Mouse (Mus musculus) mammary gland, adult 2 months (tissue): ENCODE measurements around the gene Olfr420. TPM values are rescaled to one million over a fixed set of nuclear protein-coding genes. Genes with fewer than 3 reads are reported as not detected.

ENCODE experiments used
- polyA plus RNA-seq: library from polyadenylated mRNA; depleted of rRNA; stranded (reverse); fragments of >200 nt; gene quantifications from 2 replicates; pipeline ENCODE4 v1.2.3, GENCODE M21; 2012; ENCODE audit warnings: low replicate concordance; rRNA removed

Gene Olfr420
- not detected in 2 replicates for polyA plus RNA-seq

DNA sequence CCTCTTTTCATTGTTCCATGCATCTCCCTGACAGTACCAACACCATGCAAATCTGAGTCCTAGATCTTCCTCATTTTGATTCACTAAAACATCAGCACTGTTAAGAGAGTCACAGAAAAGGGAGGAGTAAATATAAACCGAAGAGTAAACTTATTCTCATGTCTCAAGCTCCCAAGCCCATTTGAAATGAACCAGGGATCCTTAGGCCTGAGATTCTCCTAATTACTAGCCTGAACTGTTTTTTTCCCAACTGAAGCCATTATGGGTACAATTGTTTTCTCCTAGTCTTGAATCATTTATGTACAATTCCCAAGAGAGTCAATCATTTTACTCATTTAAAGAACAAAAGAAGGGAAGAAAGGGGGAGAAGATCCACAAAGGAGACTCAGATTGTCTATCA is at the start of gene Olfr420:
TSS of gene Olfr420 (plus strand) at position 301 of the 400 bp plus-strand sequence.

DNA sequence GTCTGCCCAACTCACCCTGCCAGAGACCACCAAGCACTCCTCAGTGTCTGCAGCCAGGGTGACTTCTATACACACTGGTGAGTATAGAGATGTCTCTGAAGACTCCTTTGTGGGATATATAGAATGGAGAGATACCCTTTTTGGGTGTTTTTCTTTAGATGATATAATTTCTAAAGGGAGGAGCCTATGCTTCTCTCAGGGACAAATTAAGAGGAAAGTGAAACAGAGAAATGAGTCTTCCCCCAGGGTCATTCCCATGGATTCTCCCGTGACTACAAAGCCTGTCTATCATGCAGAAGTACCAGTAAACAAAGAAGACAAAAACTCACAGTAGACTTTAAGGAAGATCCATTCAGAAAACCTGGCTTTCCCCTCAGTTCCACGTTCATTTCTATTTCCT is 34.4 kb upstream of the Olfr420 start, which contains the start of gene Olfr231:
TSS of gene Olfr231 (minus strand) at position 101 of the 400 bp plus-strand sequence.

DNA sequence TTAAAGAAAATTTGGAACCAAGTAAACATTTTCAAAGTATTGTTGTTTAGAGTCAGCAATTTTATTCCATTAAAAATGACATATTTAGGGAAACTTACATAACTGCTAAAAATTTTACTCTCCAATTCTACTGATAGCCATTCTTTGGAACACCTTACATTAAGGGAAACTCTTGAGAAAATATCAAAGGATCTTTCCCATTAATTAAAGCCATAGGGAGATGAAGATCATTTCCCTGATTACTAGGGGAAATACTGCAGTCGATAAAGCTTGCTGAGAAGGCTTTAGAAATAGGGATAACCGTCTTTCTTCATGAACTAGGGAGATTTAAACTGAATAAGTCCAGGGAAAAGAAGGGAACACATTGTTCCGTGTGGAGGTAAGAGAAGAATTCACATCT is 24.2 kb upstream of the Olfr420 start, which contains the start of gene Olfr424:
TSS of gene Olfr424 (plus strand) at position 301 of the 400 bp plus-strand sequence.

GRCm38 (mm10) chr1:174172605-174173004 is 17.2 kb downstream of the Olfr420 start, which contains the start of gene Spta1:
Gene Spta1 (plus strand): TSS chr1:174172776.

Other genes starting within 250 kb of the Olfr420 start
- gene Ifi211, start 242.6 kb upstream of the Olfr420 start, polyA plus RNA-seq: 2.0 and 4.2 TPM in 2 replicates
- gene Mndal, start 213.1 kb upstream of the Olfr420 start, polyA plus RNA-seq: 8.0 and 19.3 TPM in 2 replicates
- gene Ifi203, start 213.0 kb upstream of the Olfr420 start, polyA plus RNA-seq: 17.8 and 37.0 TPM in 2 replicates
- 0.17 and 0.56 TPM in 2 replicates for gene Ifi202b, start 172.9 kb upstream of the Olfr420 start, polyA plus RNA-seq
- gene Ifi205, start 123.8 kb upstream of the Olfr420 start, polyA plus RNA-seq: 4.2 and 12.6 TPM in 2 replicates
- 0.70 TPM in 2 replicates for gene Olfr433, start 114.9 kb upstream of the Olfr420 start, polyA plus RNA-seq
- 0.29 and 0.46 TPM in 2 replicates for gene Olfr432, start 106.4 kb upstream of the Olfr420 start, polyA plus RNA-seq
- gene Olfr430, start 89.0 kb upstream of the Olfr420 start, polyA plus RNA-seq: not detected in 2 replicates
- gene Olfr429, start 71.3 kb upstream of the Olfr420 start, polyA plus RNA-seq: not detected in 2 replicates
- gene Olfr427, start 58.7 kb upstream of the Olfr420 start, polyA plus RNA-seq: not detected in 2 replicates
- not detected in 2 replicates for gene Olfr231, start 34.5 kb upstream of the Olfr420 start, polyA plus RNA-seq
- not detected in 2 replicates for gene Olfr424, start 24.1 kb upstream of the Olfr420 start, polyA plus RNA-seq
- 0.10 TPM in 1 of 2 replicates, not detected in the other for gene Spta1, start 17.1 kb downstream of the Olfr420 start, polyA plus RNA-seq
- gene Olfr419, start 96.4 kb downstream of the Olfr420 start, polyA plus RNA-seq: not detected in 2 replicates
- not detected in 2 replicates for gene Mptx1, start 174.9 kb downstream of the Olfr420 start, polyA plus RNA-seq
- gene Olfr417, start 209.5 kb downstream of the Olfr420 start, polyA plus RNA-seq: not detected in 2 replicates
- not detected in 2 replicates for gene Olfr248, start 235.4 kb downstream of the Olfr420 start, polyA plus RNA-seq